ENCODE assay signal across 28 mouse cellular contexts in the genomic region with DNA sequence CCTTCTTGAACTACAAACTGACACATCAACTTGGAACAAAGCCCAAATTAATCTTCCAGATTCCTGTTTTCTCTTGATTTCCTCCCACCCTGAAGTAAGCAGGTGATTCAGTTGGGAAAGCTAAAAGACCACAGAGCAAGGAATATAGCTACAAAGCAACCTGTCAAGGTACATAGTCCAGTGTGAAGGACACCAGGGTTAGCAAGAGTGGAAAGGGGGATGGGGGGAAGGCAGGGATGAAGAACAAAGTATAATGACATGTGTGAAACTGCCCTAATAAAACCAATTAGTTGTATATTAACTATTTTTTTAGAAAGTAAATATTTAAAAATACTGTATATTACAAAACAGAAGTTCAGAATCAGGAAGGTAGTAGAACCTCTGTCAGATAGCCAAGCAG.
A peak's percentile ranks its signal among the peaks of the same experiment; 100 is the strongest.
DNase-seq lines count a peak whose midpoint lies in the region; ATAC-seq and TF ChIP-seq lines count a peak whose summit lies in the region.
"Had no signal": no experiment of that assay in that cellular context is flagged by ENCODE, and none has a peak within 500 bp of the region (broad histone marks: within the 10 kb centered on the region; RNA-seq: fewer than 3 reads in every experiment).

No protein-coding gene starts in this region.

- no peak for TF ChIP-seq EP300 in liver, postnatal 0 days (IDR thresholded peaks at IDR 0.05; ENCODE audit: low read depth)

- peak; percentile 68 for DNase-seq in heart, adult 11 months
- no peak for DNase-seq in heart, adult 8-10 months (ENCODE audit: low spot score)
- DNase-seq in kidney, adult 8-10 months, result peak; percentile 68 to 88
- no peak for DNase-seq in kidney, adult 18-20 months
- DNase-seq in kidney, postnatal 25 days, result peak; percentile 50 to 75
- DNase-seq in liver, postnatal 0 days, result no peak
- DNase-seq in liver, embryonic 11.5 days (ENCODE audit: low spot score), result no peak
- DNase-seq: adrenal gland, adult 8-10 months; adrenal gland, postnatal 25 days; cerebellum, adult 11-12 months; cerebellum, adult 8-10 months; cerebellum, postnatal 10 days; cerebellum, postnatal 36 days; embryo, embryonic 11 days; gastrocnemius, postnatal 36 days; heart, postnatal 10 days; heart, postnatal 36 days had no signal

- TF ChIP-seq CTCF in liver, postnatal 0 days (IDR thresholded peaks at IDR 0.05; ENCODE audit: low read depth), result no peak

- no peak overlapping the region for H3K9ac ChIP-seq in kidney, embryonic 16.5 days (replicated peaks; ENCODE audit: low read length)
- H3K9ac ChIP-seq in liver, postnatal 0 days (replicated peaks), result no peak overlapping the region
- H3K9ac ChIP-seq in liver, embryonic 11.5 days (ENCODE audit: low read depth, low read length), result no peak overlapping the region
- H3K9ac ChIP-seq: embryonic facial prominence, embryonic 13.5 days; forebrain, embryonic 12.5 days; forebrain, embryonic 15.5 days; heart, embryonic 12.5 days; heart, embryonic 15.5 days; hindbrain, embryonic 13.5 days had no signal

- H3K4me1 ChIP-seq in kidney, embryonic 16.5 days (ENCODE audit: insufficient read depth, low read length), result 0 out of 2 replicates have a peak, but pooled peaks cover 5% of the 10 kb centered on the region
- peaks cover 11% of the 10 kb centered on the region; the same call in 1 of the 2 replicates for H3K4me1 ChIP-seq in liver, postnatal 0 days (ENCODE audit: insufficient read depth)
- no peaks in the 10 kb centered on the region; the same call in 1 of the 2 replicates for H3K4me1 ChIP-seq in liver, embryonic 11.5 days (replicated peaks; ENCODE audit: control insufficient read depth, insufficient read depth, low read length)
- H3K4me1 ChIP-seq: hindbrain, embryonic 10.5 days had no signal

- ATAC-seq in kidney, embryonic 16.5 days (ENCODE audit: low FRiP score, low TSS enrichment), result no peak
- ATAC-seq in liver, postnatal 0 days, result peak; percentile 55
- no peak for ATAC-seq in liver, embryonic 11.5 days (replicated peaks; ENCODE audit: low FRiP score)
- ATAC-seq: activated CD4-positive, CD25-positive, alpha-beta regulatory T cell, adult 4 months; forebrain, embryonic 15.5 days had no signal

- no peaks in the 10 kb centered on the region for H3K9me3 ChIP-seq in kidney, embryonic 16.5 days (ENCODE audit: low read length)
- no peaks in the 10 kb centered on the region for H3K9me3 ChIP-seq in liver, postnatal 0 days (ENCODE audit: low read length)
- H3K9me3 ChIP-seq in liver, embryonic 11.5 days (ENCODE audit: control insufficient read depth, low read length), result no peaks in the 10 kb centered on the region
- H3K9me3 ChIP-seq: embryonic facial prominence, embryonic 10.5 days; embryonic facial prominence, embryonic 13.5 days; forebrain, embryonic 12.5 days; forebrain, embryonic 15.5 days; heart, embryonic 12.5 days; heart, embryonic 15.5 days; hindbrain, embryonic 10.5 days; hindbrain, embryonic 13.5 days had no signal

- H3K27ac ChIP-seq in kidney, embryonic 16.5 days (ENCODE audit: low read length), result no peak overlapping the region
- peak overlapping the region; percentile 78 for H3K27ac ChIP-seq in liver, postnatal 0 days (ENCODE audit: low read depth)
- no peak overlapping the region for H3K27ac ChIP-seq in liver, embryonic 11.5 days (ENCODE audit: low read depth, low read length)
- H3K27ac ChIP-seq: embryonic facial prominence, embryonic 10.5 days; embryonic facial prominence, embryonic 13.5 days; forebrain, embryonic 12.5 days; forebrain, embryonic 15.5 days; heart, embryonic 15.5 days; hindbrain, embryonic 10.5 days; hindbrain, embryonic 13.5 days had no signal

- H3K27me3 ChIP-seq in kidney, embryonic 16.5 days (ENCODE audit: insufficient read depth, low read length), result no peaks in the 10 kb centered on the region
- no peaks in the 10 kb centered on the region for H3K27me3 ChIP-seq in liver, postnatal 0 days (ENCODE audit: insufficient read depth, low read length)
- H3K27me3 ChIP-seq in liver, embryonic 11.5 days (replicated peaks; ENCODE audit: control insufficient read depth, insufficient read depth, low read length), result no peaks in the 10 kb centered on the region
- H3K27me3 ChIP-seq: embryonic facial prominence, embryonic 13.5 days; forebrain, embryonic 12.5 days; forebrain, embryonic 15.5 days; heart, embryonic 12.5 days; heart, embryonic 15.5 days; hindbrain, embryonic 13.5 days had no signal

- H3K4me3 ChIP-seq in kidney, embryonic 16.5 days (ENCODE audit: low read length), result no peak overlapping the region
- H3K4me3 ChIP-seq in liver, postnatal 0 days (ENCODE audit: low read depth, low read length), result no peak overlapping the region
- H3K4me3 ChIP-seq in liver, embryonic 11.5 days (ENCODE audit: low read depth, low read length), result no peak overlapping the region
- H3K4me3 ChIP-seq: embryonic facial prominence, embryonic 10.5 days; embryonic facial prominence, embryonic 13.5 days; erythroblast, embryonic 14.5 days; forebrain, embryonic 12.5 days; forebrain, embryonic 15.5 days; heart, embryonic 12.5 days; heart, embryonic 15.5 days; hindbrain, embryonic 10.5 days; hindbrain, embryonic 13.5 days had no signal

- H3K36me3 ChIP-seq in kidney, embryonic 16.5 days (ENCODE audit: insufficient read depth, low read length), result no peaks in the 10 kb centered on the region
- H3K36me3 ChIP-seq in liver, postnatal 0 days (replicated peaks; ENCODE audit: insufficient read depth, low read length), result no peaks in the 10 kb centered on the region
- no peaks in the 10 kb centered on the region for H3K36me3 ChIP-seq in liver, embryonic 11.5 days (ENCODE audit: control insufficient read depth, insufficient read depth, low read length)
- H3K36me3 ChIP-seq: forebrain, embryonic 12.5 days; forebrain, embryonic 15.5 days; heart, embryonic 15.5 days; hindbrain, embryonic 10.5 days had no signal

- no peak overlapping the region for H3K4me2 ChIP-seq in kidney, embryonic 16.5 days (replicated peaks; ENCODE audit: low read depth, low read length)
- H3K4me2 ChIP-seq in liver, postnatal 0 days (ENCODE audit: low read depth, low read length), result no peak overlapping the region
- H3K4me2 ChIP-seq in liver, embryonic 11.5 days, result no peak overlapping the region
- H3K4me2 ChIP-seq: embryonic facial prominence, embryonic 13.5 days; forebrain, embryonic 12.5 days; forebrain, embryonic 15.5 days; heart, embryonic 12.5 days; heart, embryonic 15.5 days; hindbrain, embryonic 13.5 days had no signal

Comparison
In these comparisons a context has a peak if more than half of its experiments do, and no peak if none do; other contexts are left out.
1. DNase-seq: peak in heart, adult 11 months (single experiment), kidney, adult 8-10 months (2 of 2) and kidney, postnatal 25 days (2 of 2); none in heart, adult 8-10 months (single experiment), kidney, adult 18-20 months (single experiment), liver, postnatal 0 days (single experiment) and liver, embryonic 11.5 days (single experiment).